Mouse (Mus musculus) testis, adult 2 months (tissue): ENCODE measurements around the gene Atg10. TPM values are rescaled to one million over a fixed set of nuclear protein-coding genes. Genes with fewer than 3 reads are reported as not detected.

Experiments used
- H3K27ac ChIP-seq: fragments of 200-500 bp; 2 replicates; pipeline ENCODE4 v1.5.1; 2012; ENCODE audit warnings: low read depth, low read length; ENCODE audit not compliant: control insufficient read depth, insufficient read depth
- H3K27me3 ChIP-seq: fragments of 200-500 bp; 2 replicates; pipeline ENCODE4 v1.6.1; 2012; ENCODE audit warnings: mild to moderate bottlenecking, low read length, moderate library complexity; ENCODE audit not compliant: control insufficient read depth, insufficient read depth
- H3K36me3 ChIP-seq: fragments of 200-500 bp; 2 replicates; pipeline ENCODE4 v1.6.1; 2012; ENCODE audit warnings: mild to moderate bottlenecking, low read length; ENCODE audit not compliant: control insufficient read depth, insufficient read depth
- H3K4me1 ChIP-seq: fragments of 200-500 bp; 2 replicates; pipeline ENCODE4 v1.6.1; 2012; ENCODE audit warnings: low read length; ENCODE audit not compliant: control insufficient read depth, insufficient read depth
- H3K4me3 ChIP-seq: fragments of 200-500 bp; 2 replicates; pipeline ENCODE4 v1.5.1; 2012; ENCODE audit warnings: low read depth, mild to moderate bottlenecking, low read length, moderate library complexity, mixed read lengths; ENCODE audit not compliant: control insufficient read depth
- CTCF ChIP-seq: fragments of 200-500 bp; IDR thresholded peaks from 2 replicates; pipeline ENCODE4 v1.5.1; 2012; ENCODE audit warnings: low read depth, mild to moderate bottlenecking, inconsistent platforms, low read length, moderate library complexity; ENCODE audit not compliant: control insufficient read depth, insufficient read depth, insufficient replicate concordance
- POLR2A ChIP-seq: fragments of 200-500 bp; IDR thresholded peaks from 2 replicates; pipeline ENCODE4 v1.6.1; 2012; ENCODE audit warnings: low read depth, mild to moderate bottlenecking, inconsistent platforms, low read length, moderate library complexity; ENCODE audit not compliant: control insufficient read depth
- polyA plus RNA-seq: library from polyadenylated mRNA; depleted of rRNA; stranded (reverse); fragments of >200 nt; gene quantifications from 2 replicates; pipeline ENCODE4 v1.2.3, GENCODE M21; 2012

Atg10 gene
- polyA plus RNA-seq, 1 experiment: 1.1 TPM

DNA sequence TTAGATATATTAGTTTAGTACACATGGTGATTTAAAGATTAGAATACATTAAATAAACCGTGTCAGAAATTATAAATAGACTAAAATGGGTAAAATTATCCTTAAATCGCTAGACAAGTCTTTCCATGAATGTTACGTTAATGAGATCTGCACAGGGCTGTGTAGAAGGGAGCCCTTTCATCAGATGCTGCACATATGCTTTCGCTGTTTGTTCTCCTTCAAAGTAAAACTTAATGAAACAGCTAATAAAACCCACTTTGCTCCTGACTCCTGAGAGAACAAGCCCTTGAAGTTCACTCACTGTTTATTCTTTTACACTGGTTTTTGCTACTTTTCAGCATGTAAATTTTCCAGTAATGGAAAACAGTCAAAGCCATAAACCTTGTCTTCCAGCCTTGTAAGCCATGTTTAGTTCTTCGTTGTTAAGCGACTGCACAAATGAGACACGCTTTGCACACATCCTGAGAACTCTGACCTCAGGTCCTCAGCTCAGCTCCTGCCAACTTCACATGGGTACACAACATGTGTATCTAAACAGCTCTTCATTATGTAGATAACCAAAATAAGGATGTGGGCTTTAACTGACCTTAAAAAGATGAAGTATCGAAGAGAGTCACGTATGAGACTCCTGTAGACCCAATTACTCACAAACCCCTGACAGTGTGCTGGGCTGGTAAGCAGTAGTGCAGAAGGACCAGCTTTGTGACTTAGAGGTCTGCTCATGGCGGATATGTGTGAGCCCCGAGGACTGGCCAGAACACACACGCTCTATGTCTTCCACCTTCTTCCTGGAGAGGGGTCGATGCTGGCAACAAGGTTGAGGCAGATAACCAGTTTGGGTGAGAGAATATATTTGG, 36.2 kb downstream of the Atg10 start:
- H3K27me3 ChIP-seq: no peaks in the 10 kb centered on the region
- H3K4me1 ChIP-seq: no peaks in the 10 kb centered on the region
- H3K36me3 ChIP-seq: no peaks in the 10 kb centered on the region
- no peak overlapping the region for H3K4me3 ChIP-seq
- no peak overlapping the region for H3K27ac ChIP-seq
- TF ChIP-seq CTCF: no peak
- TF ChIP-seq POLR2A: no peak

DNA sequence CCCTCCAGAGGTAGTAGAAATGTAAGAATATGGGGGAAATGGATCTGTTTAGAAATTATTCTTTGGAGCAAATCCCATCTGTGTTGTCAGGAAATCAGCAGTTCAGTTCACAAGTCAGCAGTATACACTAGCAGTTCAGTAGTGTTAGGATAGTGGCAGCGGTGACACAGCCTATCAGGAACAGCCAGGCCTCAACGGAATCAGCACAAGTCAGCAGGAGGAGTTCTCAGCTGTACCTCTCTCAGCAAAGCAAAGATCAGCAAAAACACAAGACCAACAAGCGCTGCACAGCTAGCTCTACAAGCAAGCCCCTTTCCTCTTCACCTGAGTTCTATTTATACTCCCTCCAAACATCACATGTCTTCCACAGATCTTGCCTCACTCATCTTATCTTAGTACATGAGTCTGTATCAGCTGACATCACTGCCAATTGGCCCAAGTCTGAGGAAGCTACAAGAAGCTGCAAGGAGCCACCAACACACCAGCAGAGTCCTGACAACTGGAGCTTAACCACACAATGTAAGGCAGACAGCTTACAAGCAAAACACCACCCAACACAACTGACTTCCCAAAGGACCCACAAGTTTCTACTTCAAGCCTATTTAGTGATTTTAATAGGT, 38.4 kb downstream of the Atg10 start:
- Histone ChIP-seq H3K27me3 (no peaks in the 10 kb centered on the region), H3K27ac (no peak overlapping the region), H3K4me1 (no peaks in the 10 kb centered on the region), H3K4me3 (no peak overlapping the region), H3K36me3 (no peaks in the 10 kb centered on the region)
- TF ChIP-seq POLR2A (no peak), CTCF (no peak)

DNA sequence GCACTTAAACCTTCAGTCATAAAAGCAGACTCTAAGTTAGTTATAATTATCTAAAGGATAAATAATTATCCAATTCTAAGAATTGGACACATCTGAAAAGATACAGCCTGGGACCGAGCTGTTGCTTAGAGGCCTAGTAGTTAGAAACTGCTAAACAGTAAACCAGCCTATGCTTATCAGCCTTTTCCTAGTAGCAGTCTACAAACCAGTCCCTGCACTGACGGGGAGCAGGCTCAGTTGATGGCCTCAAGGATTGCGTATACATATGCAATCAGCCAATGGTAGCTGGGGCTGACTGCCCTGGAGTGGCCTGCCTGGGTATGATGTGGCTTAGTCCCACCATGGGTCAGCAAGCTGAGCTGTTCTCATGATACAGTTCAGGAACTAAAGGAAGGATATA, 39.5 kb downstream of the Atg10 start:
- Histone ChIP-seq H3K36me3 (no peaks in the 10 kb centered on the region), H3K4me1 (no peaks in the 10 kb centered on the region), H3K27ac (no peak overlapping the region), H3K4me3 (no peak overlapping the region), H3K27me3 (no peaks in the 10 kb centered on the region)
- TF ChIP-seq CTCF: no peak
- TF ChIP-seq POLR2A: no peak

DNA sequence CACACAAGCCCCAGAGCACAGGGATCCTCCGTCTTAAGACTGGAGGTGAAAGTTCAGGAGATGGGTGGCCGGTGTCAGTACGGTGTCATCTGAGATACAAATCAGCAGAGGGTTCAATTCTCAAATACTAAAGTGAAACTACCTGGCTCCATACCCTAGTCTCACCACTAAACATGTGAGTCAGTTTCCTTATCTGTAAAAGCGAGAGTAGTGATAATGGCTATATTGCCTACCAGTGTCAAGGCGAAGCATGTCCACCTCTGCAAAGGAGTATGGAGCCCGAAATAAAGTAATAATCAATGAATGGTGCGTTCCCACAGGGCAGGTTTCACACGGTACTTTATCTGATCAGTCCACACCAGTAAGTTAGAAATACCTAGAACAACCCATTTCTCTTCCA, 43.4 kb downstream of the Atg10 start:
- Histone ChIP-seq H3K36me3 (no peaks in the 10 kb centered on the region), H3K4me3 (no peak overlapping the region), H3K27ac (no peak overlapping the region), H3K27me3 (no peaks in the 10 kb centered on the region), H3K4me1 (no peaks in the 10 kb centered on the region)
- no peak for TF ChIP-seq CTCF

DNA sequence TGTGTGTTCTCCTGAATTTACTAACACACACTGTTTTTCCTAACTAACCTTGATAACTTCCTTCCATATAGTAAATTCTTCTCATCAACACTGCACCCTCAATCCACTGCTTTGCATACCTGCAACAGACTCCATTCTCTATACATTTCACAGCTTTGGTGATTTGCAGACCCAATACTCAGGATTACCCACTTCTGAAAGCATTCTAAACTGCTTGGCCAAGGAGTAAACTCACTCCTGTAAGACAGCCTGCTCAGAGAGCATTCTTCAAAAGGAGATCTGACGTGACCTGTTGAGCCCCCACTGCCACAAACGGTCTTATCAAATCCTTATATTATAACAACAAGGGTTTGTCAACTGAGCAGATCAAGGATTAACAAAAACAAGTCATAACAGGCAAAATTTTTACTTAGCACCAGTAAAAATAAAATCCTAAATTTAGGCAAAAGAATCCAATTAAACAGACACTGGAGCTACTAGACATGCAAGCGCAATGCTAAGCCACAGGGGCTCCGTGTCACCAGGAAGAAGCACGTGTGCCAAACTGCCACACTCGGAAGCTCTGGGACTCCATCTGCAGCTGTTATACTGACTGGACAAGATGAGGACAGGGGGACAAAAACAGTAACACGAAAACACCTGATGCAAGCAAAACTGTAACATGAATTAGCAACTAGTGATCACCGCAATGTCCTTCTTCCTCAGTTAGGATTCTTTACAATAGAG, 44.4 kb downstream of the Atg10 start:
- Histone ChIP-seq H3K27ac (no peak overlapping the region), H3K4me1 (no peaks in the 10 kb centered on the region), H3K4me3 (no peak overlapping the region), H3K36me3 (no peaks in the 10 kb centered on the region), H3K27me3 (no peaks in the 10 kb centered on the region)
- TF ChIP-seq CTCF (no peak), POLR2A (no peak)

DNA sequence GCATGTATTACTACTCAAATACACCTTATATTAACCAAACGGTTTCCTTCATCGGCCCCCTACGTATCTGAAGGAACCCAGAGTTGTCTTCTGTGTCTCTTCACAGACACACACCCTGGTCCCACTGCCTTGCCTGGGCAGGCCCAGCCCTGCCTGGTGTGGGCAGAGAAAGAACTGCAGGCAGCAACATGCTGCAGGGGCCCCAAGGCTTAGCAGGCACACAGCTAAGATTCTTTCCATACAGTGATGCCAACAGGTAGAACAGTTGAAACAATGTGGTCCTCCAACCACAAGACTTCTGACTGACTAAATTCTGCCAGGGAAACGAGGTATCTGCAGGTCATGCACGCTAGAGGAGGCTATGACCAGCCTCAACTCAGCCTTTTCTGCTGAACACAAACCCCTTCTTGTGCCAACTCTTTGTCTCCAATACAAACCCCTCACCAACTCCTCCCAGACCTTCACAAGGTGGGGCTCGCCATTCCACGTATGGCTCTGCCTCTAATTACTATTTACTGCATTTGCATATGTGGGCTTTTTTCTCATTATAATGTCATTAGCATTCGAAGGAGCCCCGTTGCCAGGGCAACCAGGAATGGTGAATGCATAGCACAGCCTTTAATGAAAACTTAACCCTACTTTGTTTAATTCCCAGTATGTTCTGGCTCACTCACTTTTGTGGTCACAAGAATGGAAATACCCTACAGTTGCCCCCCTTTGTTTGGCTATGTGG, 45.2 kb downstream of the Atg10 start:
- Histone ChIP-seq H3K36me3 (no peaks in the 10 kb centered on the region), H3K4me1 (no peaks in the 10 kb centered on the region), H3K27me3 (no peaks in the 10 kb centered on the region), H3K27ac (no peak overlapping the region), H3K4me3 (no peak overlapping the region)
- no peak for TF ChIP-seq POLR2A
- no peak for TF ChIP-seq CTCF

DNA sequence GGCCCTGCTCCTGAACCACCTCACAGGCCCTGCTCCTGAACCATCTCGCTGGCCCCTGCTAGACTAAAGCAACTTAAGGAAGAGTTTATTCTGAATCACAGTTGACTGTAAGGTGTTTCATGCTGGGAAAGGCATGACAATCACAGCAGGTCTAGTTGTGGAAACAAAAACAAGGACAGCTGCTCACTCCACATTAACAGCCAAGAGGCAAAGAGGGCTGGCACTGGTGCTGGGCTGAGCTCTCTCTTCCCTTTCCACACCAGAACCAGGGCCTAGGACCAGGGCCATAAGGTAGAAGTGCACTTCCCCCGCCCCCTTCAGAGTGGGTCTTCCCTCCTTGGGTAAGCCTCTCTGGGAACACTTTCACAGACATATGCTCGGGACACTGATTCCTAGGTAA, 48.4 kb downstream of the Atg10 start:
- Histone ChIP-seq H3K4me1 (no peaks in the 10 kb centered on the region), H3K27ac (no peak overlapping the region), H3K4me3 (no peak overlapping the region), H3K27me3 (no peaks in the 10 kb centered on the region), H3K36me3 (no peaks in the 10 kb centered on the region)
- TF ChIP-seq POLR2A (no peak), CTCF (no peak)
